Mouse (Mus musculus): ENCODE results near the gene Rarres2.

Rarres2 gene

GRCm38 (mm10) chr6:48579215-48579648 is 6.6 kb upstream of the Rarres2 start:
- DNase-seq (ENCODE audit: low read depth, low spot score) = no peak

GRCm38 (mm10) chr6:48578736-48579135 is 6.1 kb upstream of the Rarres2 start:
- no peak for DNase-seq (ENCODE audit: low read depth, low spot score)

- DNase-seq (ENCODE audit: low read depth, low spot score) = no peak
Measured at GRCm38 (mm10) chr6:48573981-48574380, 1.4 kb upstream of the Rarres2 start.

GRCm38 (mm10) chr6:48573280-48573679 is 691 bp upstream of the Rarres2 start:
- DNase-seq (ENCODE audit: low read depth, low spot score) = no peak

DNA sequence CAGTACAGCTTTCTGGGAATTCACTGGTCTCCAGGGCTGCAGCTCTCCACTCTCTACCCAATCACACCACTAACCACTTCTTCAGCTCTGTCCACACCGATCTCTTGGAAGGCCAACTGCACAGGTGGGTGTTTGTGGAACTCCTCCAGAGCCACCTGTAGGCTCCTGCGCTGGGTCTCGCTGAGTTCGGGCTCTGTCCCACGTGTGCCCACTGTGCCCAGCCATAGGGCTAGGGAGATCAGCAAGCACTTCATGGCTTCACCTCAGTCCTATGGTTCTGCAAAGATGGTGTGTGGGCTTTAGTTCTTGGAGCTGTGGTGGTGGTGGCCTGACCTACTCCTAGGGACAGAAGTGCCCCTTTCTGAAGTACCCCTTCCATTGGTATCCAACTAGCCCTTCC is 575 bp downstream of the Rarres2 start:
- DNase-seq (ENCODE audit: low read depth, low spot score) = no peak

DNA sequence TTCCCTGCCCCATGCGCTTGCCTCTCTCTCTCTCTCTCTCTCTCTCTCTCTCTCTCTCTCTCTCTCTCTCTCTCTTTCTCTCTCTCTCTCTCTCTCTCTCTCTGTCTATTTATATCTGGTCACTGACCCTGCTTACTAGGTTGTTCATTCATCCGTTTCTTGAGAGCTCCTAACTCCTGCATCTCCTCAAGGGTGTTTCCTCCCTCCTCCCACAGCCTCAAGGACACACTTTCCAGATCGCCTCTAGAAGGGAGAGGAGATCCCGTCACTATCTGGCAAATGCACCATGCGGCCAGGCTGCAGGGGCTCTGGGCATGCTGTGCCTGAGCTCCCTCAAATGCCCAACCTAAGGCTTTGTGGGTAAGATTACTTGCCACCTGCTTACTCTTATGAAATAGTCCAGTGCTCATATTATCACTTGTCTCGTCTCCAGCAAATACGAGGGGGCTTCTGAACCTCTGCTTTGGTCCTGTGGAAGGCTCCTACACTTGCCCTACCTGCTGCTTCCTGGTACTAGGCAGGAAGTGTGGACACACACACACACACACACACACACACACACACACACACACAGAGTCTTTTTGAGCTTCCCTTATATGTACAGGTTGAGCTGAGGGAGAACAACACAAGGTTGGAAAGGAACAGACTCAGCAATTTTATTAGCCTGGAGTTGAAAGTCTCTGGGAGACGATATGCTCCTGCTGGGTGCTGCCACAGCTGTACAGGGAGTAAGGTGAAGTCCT is 3.4 kb downstream of the Rarres2 start:
- no peak for DNase-seq (ENCODE audit: low read depth, low spot score)

DNA sequence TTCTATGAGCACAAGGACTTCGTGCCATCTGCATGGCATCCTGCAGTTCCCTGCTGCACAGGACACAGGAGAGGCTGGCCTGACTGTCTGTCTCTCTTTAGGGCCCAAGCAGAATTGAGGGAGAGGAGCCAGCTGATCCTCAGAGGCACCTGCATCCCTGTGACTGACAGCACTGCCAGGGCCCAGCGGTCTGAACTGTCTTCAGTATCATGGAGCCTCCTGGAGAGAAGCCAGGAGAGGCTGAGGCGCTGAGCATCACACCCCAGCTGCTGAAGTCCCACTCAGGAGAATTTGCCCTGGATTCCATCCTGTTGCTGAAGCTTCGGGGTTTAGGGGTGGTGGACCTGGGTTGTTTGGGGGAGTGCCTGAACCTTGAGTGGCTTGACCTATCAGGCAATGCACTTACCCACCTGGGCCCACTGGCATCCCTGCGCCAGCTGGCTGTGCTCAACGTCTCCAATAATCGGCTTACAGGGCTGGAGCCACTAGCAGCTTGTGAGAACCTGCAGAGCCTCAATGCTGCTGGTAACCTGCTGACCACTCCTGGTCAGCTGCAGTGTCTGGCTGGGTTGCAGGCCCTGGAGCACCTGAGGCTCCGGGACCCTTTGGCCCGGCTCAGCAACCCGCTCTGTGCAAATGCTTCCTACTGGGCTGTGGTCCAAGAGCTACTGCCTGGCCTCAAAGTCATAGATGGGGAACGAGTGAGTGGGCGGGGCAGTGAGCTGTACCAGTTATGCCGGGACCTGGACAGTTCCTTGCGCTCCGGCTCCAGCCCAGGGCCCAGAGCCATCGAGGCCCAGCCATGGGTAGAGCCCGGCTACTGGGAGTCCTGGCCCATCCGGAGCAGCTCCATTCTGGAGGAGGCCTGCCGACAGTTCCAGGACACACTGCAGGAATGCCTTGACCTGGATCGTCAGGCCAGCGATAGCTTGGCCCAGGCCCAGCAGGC is 4.3 kb downstream of the Rarres2 start:
- DNase-seq (ENCODE audit: low read depth, low spot score) = no peak

DNA sequence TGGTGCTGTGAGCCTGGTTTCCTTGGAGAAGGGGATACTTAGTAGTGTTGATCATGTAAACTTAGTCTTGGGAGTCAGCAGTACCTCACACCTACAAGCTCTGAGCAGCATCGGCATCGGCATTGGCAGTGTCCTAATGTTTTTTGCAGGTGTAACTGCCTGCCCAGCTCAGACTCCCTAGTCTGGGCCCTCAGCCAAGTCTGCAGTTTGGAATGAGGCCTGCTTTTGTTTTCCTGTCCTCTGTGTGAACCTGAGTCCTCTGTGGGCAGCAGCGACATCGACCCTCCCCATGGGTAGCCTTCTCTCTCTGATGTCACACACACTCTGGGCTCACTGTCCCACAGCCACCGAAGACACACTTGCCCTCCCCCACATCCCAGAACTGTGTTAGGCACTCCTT is 6.3 kb downstream of the Rarres2 start:
- DNase-seq (ENCODE audit: low read depth, low spot score) = no peak

DNA sequence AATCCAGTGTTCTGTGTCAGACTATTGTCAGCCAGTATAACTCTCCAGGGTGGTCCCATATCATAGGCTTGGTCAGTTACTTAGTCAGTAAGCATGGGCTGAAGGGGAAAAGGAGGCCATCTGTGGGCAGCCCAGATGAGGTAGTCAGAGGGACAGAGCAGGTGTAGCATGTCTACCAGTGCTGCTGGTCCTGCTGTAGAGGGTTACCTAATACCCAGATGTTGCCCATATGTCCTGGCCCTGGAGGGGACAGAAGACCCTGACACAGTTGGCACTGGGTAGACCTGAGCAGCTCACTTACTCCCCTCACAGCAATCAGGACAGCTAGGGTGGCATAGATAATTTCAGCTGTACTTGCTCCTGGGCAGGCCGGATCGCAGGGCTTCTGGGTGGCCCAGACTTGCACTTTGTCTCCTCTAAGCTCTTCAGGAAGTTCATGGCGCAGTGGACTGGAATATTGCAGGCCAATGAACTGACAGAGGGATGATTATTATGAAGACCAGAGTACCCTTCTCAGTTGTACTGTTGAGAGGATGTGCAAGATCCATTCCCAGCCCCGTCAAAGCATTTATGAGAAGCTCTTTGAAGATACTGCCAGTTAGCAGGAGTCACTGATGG is 6.8 kb downstream of the Rarres2 start:
- no peak for DNase-seq (ENCODE audit: low read depth, low spot score)

DNA sequence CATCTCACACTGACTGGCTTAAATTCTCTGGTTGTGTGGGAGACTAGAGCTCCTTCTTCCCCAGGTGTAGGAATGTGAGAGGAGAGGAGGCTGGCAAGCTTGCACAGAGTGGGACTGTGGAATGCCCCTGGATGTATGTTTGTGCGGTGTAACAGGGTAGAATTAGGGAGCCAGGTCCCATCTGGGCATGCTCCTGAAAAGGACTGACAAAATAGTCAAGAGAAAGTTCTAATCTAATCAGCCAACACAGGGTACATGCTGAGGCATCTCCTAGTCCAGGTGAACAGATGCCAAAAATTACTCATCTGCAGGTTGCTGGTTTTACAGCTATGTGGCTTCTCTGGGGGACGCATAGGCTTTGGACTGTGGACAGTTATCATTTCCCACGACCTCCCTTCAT is 16.6 kb downstream of the Rarres2 start:
- no peak for DNase-seq (ENCODE audit: low read depth, low spot score)

DNA sequence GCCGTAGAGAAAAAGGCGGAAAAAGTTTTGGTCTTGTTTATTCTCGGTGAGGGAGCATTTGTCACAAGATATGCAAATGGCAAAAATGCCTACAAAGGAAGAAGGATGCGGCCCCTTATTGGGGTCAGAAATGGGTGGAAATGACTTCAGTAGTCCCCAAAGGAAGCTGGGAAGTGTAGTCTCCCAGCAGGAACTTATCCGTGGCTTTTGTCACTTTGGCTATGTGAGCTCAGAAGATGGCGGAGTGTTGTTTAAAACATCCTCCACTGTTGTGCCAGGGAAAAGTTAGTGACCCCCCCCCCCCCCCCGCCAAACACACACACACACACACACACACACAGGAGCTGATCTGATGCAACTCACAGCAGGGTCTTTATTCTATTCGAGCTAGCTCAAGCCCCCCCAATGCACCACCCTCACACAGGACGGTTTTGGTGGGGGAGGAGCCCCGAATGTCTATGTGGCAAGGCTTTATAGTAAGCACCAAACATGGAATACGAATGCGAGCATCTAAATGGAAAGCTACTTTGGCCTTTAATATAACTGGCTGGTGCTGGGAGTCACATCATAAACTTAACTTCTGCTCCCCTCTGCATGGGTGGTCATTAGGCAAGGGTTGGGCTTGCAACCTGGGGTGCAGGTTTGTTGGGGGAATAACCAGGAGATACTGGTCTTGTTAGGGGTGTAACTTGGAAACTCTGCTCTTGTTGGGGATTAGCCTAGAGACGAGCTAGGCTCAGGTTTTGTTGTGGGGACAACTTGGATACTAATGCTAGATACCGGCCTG is 17.3 kb downstream of the Rarres2 start:
- DNase-seq (ENCODE audit: low read depth, low spot score) = no peak

GRCm38 (mm10) chr6:48554280-48555103 is 18.1 kb downstream of the Rarres2 start, which contains the start of gene Lrrc61:
Lrrc61 (plus strand) TSS chr6:48554796.
- no peak for DNase-seq (ENCODE audit: low read depth, low spot score)

DNA sequence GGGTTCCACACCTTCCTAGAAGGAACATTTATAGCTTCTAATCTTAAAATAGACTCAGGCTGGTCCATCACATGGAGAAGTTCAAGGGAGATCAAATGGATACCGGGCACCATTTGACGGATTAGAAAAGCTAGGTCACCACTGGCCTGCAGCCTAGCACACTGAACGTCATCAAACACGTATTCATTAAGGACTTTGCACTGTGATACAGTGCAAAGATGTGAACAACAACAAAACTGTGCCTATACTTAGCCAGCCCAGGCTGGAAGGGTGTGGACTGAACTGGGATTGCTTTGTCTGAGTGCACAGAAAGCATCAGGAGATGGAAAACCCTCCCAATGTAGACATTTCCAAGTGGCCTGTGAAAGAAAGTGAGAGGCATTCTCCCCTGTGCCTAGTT is 18.8 kb downstream of the Rarres2 start:
- DNase-seq (ENCODE audit: low read depth, low spot score) = no peak

DNA sequence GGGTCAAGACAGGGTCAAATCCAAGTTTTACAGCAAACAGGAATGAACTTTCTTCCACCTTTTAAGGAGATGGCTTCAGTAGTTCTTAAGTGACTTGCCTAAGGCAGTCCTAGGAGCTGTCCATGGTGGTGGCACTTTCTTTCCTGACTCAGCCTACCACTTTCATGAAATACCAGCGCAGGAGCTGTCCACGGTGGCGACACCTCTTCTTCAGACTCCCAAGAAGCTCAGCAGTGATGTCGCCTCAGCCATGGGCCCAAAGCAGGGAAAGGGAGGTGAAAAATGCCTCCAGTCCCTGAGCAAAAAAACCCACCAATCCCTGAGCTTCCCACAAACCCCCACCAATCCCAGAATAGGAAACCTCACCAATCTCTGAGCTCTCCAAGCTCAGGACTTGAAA is 19.7 kb downstream of the Rarres2 start:
- DNase-seq (ENCODE audit: low read depth, low spot score) = no peak

- DNase-seq (ENCODE audit: low read depth, low spot score) = no peak
Measured at GRCm38 (mm10) chr6:48548314-48548713, 24.3 kb downstream of the Rarres2 start.

GRCm38 (mm10) chr6:48546858-48547257 is 25.7 kb downstream of the Rarres2 start:
- DNase-seq (ENCODE audit: low read depth, low spot score) = no peak

GRCm38 (mm10) chr6:48546271-48546670 is 26.3 kb downstream of the Rarres2 start:
- DNase-seq (ENCODE audit: low read depth, low spot score) = no peak

GRCm38 (mm10) chr6:48545251-48545650 is 27.3 kb downstream of the Rarres2 start:
- no peak for DNase-seq (ENCODE audit: low read depth, low spot score)

DNA sequence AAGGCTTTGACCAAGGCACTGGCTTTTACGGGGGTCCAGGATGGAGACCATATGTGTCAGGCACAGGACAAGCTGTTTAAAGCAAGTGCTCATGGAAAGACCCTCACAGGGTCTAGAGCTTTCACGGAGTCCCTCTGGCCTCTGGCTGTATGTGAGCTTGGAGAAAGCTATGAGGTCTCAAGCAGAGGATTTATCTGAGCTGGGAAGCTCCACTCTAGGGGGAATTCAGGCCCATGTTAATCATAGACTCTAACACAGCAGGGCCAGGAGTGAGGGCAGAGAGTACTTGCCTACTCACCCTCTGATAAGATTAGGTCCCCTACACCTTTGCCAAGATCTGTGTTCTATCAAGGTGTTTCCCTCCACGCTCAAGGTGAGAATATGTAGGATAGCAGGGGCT is 30.0 kb downstream of the Rarres2 start:
- no peak for DNase-seq (ENCODE audit: low read depth, low spot score)
